Mouse (Mus musculus) olfactory bulb, adult 2 months (tissue): Measurements from ENCODE around the gene Col4a4. TPM values are rescaled to one million over a fixed set of nuclear protein-coding genes. Genes with fewer than 3 reads are reported as not detected.

Experiments used
- H3K27ac ChIP-seq: fragments of 200-500 bp; 2 replicates; pipeline ENCODE4 v1.5.1; 2012; ENCODE audit warnings: low read depth, low read length; ENCODE audit not compliant: insufficient read depth
- H3K4me1 ChIP-seq: fragments of 200-500 bp; 2 replicates; pipeline ENCODE4 v1.6.1; 2012; ENCODE audit warnings: low read length; ENCODE audit not compliant: control insufficient read depth, insufficient read depth
- H3K4me3 ChIP-seq: fragments of 200-500 bp; 2 replicates; pipeline ENCODE4 v1.5.1; 2012; ENCODE audit warnings: mild to moderate bottlenecking, low read depth, low read length, moderate library complexity; ENCODE audit not compliant: insufficient read depth
- CTCF ChIP-seq: fragments of 200-500 bp; IDR thresholded peaks from 2 replicates; pipeline ENCODE4 v1.5.1; 2012; ENCODE audit warnings: low read depth, mild to moderate bottlenecking, low read length, moderate library complexity; ENCODE audit not compliant: insufficient read depth
- POLR2A ChIP-seq: fragments of 200-500 bp; IDR thresholded peaks from 2 replicates; pipeline ENCODE4 v1.6.1; 2012; ENCODE audit warnings: mild to moderate bottlenecking, low read depth, low read length, moderate library complexity; ENCODE audit not compliant: insufficient read depth
- WGBS: fragments of 180-500 bp; shearing (Covaris S2); methylation state at CpG from one replicate; pipeline ENCODE4 v1.1.7; 2018; 5-methylcytosine and 5-hydroxymethylcytosine counted together
- polyA plus RNA-seq: library from polyadenylated mRNA; stranded (reverse); fragments of >200 nt; gene quantifications from 2 replicates; pipeline ENCODE4 v1.2.4, GENCODE M21; 2012; ENCODE audit warnings: low replicate concordance; ENCODE audit not compliant: missing spikeins, insufficient read depth, insufficient read length

Col4a4 gene
- polyA plus RNA-seq, 1 experiment, result not detected

DNA sequence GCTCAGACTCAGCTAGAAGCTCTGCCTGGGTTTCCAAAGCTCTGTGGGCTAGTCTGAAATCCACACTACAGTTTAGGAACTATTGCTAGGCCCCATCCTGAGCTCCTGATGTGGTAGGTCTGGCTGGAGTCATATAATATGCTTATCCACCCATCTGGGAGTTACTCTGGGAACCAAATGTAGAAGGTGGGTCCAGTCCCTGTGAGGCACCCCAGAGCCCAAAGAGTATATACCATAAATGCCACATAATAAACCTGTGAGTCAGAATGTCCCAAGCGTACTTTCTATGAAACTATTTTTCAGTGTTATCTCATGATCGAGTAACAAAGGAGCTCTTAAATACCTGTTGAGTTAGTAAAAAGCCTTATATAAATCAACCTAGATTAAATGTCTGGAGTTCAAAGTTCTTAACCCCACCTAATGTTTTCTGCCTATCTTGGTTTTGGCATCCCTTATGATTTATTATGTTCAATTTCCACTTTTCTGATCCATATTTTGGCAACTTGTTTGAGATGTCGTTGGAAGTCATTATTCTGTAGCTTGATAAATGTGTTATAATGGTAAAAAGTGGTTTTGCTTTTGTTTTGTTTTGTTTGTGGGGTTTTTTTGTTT lies 172.1 kb downstream of the Col4a4 start:
- no peak for TF ChIP-seq CTCF
- H3K4me3 ChIP-seq, result no peak overlapping the region
- peaks cover 6% of the 10 kb centered on the region; the same call in 1 of the 2 replicates for H3K4me1 ChIP-seq
- H3K27ac ChIP-seq, result no peak overlapping the region
- WGBS, result 96% methylated on average over 3 of the region's 3 CpGs

DNA sequence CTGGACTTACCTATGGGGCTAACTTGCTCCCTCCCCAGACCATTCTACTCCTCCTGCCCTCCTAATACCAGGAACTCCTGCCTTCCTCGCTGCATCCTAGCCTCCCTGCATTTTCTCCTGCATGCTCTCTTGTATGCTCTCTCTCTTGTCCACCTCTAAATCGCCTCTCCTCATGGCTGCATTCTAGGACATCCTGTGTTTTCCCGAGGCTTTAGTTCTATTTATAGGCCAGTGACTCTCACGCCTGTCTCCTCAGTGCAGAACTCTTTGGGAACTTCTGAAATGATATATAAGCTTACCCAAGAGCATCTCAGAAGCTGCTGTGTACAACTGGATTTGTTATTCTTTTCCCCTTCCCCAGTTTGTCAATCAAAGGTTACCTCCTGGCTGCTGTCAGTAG lies 174.6 kb downstream of the Col4a4 start:
- WGBS, result 62% methylated on average over 4 of the region's 4 CpGs
- Histone ChIP-seq H3K27ac (no peak overlapping the region), H3K4me1 (peaks cover 6% of the 10 kb centered on the region; the same call in 1 of the 2 replicates), H3K4me3 (no peak overlapping the region)
- TF ChIP-seq POLR2A (no peak), CTCF (no peak)

DNA sequence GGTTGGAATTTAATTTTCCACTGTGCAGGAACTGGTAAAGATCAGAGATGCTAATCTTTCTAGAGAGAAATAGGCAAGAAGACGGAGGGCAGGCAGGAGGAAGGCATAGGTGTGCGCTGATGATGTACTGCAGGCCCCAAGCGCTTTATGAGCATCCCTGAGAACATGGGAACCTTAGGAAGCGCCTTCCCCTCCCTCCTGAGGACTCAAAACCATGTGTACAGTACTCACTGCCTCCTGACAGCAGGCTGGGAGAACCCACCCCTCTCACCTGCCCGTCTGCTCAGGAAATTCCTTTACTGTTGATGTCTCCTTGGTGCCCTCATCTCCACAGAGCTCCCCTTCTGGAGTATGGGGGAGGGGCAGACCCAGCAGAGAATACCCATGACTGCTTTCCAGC lies 175.1 kb downstream of the Col4a4 start:
- Histone ChIP-seq H3K27ac (no peak overlapping the region), H3K4me1 (peaks cover 6% of the 10 kb centered on the region; the same call in 1 of the 2 replicates), H3K4me3 (no peak overlapping the region)
- WGBS, result 93% methylated on average over 5 of the region's 5 CpGs
- TF ChIP-seq CTCF (no peak), POLR2A (no peak)

GRCm38 (mm10) chr1:82410548-82410947 lies 176.1 kb downstream of the Col4a4 start:
- TF ChIP-seq CTCF, result no peak
- no peak for TF ChIP-seq POLR2A
- H3K4me1 ChIP-seq, result peaks cover 6% of the 10 kb centered on the region; the same call in 1 of the 2 replicates
- no peak overlapping the region for H3K4me3 ChIP-seq
- H3K27ac ChIP-seq, result no peak overlapping the region
- WGBS, result 84% methylated on average over 3 of the region's 3 CpGs

DNA sequence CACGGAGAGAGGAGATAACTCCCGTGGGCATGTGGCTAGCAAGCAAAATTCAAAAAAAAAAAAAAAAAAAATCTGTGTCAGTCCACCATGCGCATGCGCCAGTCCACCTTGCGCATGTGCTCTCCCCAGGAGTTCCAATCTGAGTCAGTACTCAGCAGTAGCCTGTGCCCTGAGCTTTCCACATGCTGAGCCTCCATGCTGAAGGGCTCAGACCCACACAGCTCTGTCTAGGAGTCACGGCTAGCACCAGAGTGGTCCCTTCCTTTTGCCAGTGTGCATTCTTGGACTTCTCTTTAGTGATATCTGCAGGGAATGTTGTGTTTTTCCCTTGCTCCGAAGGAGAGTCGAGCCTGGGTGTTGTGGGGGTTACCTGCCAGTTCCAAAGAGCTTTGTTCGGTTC lies 177.4 kb downstream of the Col4a4 start:
- H3K4me1 ChIP-seq, result peaks cover 6% of the 10 kb centered on the region; the same call in 1 of the 2 replicates
- TF ChIP-seq CTCF, result no peak
- TF ChIP-seq POLR2A, result no peak
- no peak overlapping the region for H3K27ac ChIP-seq
- H3K4me3 ChIP-seq, result no peak overlapping the region
- 91% methylated on average over 9 of the region's 9 CpGs for WGBS

- 48% methylated on average over 3 of the region's 3 CpGs for WGBS
- no peak overlapping the region for H3K27ac ChIP-seq
- no peak overlapping the region for H3K4me3 ChIP-seq
- TF ChIP-seq POLR2A (no peak), CTCF (no peak)
- peaks cover 6% of the 10 kb centered on the region; the same call in 1 of the 2 replicates for H3K4me1 ChIP-seq
Observed at GRCm38 (mm10) chr1:82407786-82408185, 178.9 kb downstream of the Col4a4 start.

Other genes with a start within 250 kb of the Col4a4 start
- gene Col4a3, start 72 bp upstream of the Col4a4 start, polyA plus RNA-seq, result not detected in 2 replicates
- gene Mff, start 138.0 kb upstream of the Col4a4 start, polyA plus RNA-seq, result not detected in 2 replicates
- not detected in 2 replicates for gene Tm4sf20, start 181.6 kb upstream of the Col4a4 start, polyA plus RNA-seq
- not detected in 2 replicates for gene Gm47791, start 184.4 kb upstream of the Col4a4 start, polyA plus RNA-seq